Mouse (Mus musculus) spleen, adult 12 weeks (tissue): ENCODE results near the gene Med13l.

Source experiments
- DNase-seq: peaks from one replicate; pipeline ENCODE4 v3.0.0; 2022; ENCODE audit warnings: low spot score

Gene Med13l

GRCm38 (mm10) chr5:118560385-118561085 is at the start of gene Med13l:
Gene Med13l (plus strand): TSS chr5:118560679.
- peak; percentile 50 for DNase-seq

GRCm38 (mm10) chr5:118510969-118511368 is 49.5 kb upstream of the Med13l start:
- DNase-seq, result no peak

GRCm38 (mm10) chr5:118513005-118513404 is 47.5 kb upstream of the Med13l start:
- no peak for DNase-seq

DNA sequence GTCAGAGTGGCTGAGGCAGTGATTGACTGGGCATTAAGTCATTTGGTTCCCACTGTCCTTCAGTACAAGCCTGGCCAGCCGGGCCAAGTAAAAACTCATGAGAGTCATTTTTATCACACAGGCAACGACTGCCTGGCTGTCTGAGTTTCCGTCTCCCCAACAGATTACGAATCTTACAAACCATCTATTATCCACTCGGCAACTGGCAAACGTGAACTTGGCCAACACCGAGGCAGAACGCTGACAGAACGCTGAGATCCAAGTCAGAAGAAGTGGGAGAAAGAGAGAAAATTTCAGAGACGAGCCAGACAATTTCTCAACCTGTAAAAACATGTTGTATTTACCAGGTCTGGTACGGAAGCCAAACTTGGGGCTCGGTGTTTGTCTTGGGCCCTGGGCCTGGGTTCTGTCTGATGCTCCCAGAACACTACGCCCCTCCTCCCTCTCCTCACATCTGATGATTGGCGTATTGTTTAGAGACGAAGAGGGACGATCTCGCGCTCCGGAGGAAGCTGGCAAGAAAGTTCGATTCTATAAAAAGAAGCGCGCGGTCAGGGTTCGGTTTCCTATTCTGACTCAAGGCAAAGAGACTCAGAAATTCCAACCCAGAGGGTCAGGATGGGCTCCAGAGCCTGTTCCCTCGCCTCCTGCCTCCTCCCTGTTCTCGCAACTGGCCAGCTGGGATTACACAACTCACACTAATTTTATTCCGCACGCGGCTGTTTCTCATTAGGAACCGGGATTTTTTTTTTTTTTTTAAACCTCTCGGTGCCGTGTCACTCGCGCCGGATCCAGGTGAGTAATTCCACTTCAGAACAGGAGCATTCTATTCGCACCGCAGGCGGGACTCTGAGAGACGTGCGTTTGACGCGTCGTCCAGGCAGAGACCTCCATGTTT is 46.6 kb upstream of the Med13l start:
- no peak for DNase-seq

DNA sequence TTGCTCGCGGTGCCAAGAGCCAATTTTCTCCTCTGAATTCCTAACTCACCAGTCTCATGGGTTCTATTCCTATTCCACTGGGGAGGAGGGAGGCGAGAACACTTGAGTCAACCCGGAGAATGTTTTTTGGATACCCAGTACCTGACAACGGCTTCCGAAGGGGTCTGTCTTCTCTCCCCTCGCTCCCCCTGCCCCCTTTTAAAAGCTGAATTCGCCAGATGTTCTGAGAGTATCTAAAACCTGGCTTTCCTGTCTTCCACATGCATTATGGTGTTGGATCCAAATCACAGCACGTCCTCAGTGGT is 46.0 kb upstream of the Med13l start:
- no peak for DNase-seq

- no peak for DNase-seq
Observed at GRCm38 (mm10) chr5:118514842-118515241, 45.6 kb upstream of the Med13l start.

DNA sequence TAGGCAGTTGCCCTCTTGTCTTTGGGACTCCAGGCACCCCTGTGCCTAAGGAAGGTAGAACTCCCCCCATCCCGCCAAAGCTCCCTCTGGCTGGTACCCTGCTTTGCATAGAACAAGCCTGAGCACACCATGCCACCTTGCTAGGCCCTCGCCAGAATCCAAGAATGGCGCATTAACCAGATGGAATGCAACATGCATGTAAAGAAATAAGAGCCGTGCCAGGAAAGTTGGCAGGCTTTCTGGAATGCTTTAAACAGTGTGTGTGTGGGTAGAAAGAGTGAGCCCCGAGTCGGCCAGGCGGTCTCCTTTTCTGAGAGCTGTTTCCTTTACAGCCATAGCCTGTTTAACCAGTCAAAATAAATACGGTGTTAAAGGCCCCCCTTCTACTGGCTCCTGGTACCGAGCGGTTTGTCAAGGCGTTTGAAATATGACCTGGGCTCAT is 45.2 kb upstream of the Med13l start:
- DNase-seq, result no peak

- DNase-seq, result no peak
Observed at GRCm38 (mm10) chr5:118516066-118516465, 44.4 kb upstream of the Med13l start.

DNA sequence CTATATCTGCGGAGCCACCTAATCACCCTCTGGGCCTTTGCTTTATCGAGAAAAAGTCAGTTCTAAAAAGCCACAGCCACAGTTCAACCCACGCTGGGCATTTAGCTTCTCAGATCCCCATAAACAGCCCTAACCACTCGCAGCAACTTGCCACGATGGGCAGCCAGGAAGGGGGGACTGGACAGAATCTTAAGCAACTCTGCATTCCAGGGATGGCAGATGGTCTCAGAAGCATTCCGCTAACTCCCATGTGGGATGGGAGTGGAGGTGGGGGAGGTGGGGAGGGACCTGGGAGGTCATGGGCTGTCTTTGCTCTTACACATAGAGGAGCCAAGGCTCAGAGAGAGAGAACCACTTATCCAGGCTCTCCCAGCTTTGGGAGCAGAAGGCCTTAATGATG is 44.0 kb upstream of the Med13l start:
- no peak for DNase-seq

DNA sequence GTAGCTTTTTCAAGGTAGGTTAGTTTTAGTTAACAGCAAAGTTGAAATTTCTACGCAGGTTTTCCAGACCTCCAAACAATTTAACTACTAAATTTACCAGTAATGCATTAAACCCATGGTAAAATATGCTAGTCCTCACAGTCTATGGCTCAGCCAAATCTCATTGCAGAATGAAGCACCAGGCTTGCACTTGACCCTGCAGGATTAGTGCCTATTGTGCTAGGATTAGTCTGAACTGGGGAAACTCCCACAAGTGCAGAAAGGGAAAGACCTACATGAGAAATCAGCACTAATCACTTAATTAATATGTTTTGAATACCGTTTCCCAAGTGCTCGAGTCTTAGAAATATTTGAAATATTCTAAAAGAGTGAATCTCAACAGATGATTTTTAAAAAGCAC is 40.0 kb upstream of the Med13l start:
- no peak for DNase-seq

DNA sequence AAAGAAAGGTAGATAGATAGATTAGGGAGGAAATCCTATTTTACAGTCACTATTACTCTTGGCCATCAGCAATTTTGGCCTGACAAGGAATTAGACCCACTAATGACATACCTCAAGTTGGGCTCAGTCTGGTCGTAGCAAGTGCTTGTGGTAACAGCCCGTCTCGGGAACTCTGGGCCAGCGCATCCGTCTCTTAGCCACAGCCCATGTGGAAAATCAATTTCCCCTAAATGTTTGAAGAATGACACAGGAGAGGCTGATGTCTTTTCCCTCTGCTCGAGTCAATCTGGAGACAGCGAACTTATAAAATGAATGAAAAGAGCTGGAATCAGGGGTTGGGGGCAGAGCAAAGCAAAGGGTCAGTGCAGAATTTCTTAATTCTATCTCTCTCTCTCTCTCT is 36.1 kb upstream of the Med13l start:
- DNase-seq, result no peak

DNA sequence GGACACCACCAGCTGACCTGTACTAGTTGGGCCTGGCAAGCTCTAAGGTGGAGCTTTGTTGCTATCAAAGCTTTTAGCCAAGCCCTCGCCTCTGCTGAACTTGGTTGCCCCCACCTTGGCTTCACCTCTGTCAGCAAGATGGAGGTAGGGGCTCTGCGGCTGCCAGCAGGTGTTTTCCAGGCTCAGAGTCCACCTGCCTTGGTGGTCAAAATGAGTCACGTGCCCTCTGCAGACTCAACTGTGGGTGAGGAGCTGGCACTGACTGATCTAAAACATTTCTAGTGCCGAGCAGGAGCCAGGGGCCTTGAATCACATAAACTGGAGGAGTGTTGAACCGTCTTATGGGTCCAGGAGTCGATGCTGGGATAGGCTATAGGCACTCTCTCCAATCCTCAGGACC is 34.8 kb upstream of the Med13l start:
- DNase-seq, result no peak

- DNase-seq, result no peak
Observed at GRCm38 (mm10) chr5:118526504-118526903, 34.0 kb upstream of the Med13l start.

GRCm38 (mm10) chr5:118529241-118529640 is 31.2 kb upstream of the Med13l start:
- no peak for DNase-seq

DNA sequence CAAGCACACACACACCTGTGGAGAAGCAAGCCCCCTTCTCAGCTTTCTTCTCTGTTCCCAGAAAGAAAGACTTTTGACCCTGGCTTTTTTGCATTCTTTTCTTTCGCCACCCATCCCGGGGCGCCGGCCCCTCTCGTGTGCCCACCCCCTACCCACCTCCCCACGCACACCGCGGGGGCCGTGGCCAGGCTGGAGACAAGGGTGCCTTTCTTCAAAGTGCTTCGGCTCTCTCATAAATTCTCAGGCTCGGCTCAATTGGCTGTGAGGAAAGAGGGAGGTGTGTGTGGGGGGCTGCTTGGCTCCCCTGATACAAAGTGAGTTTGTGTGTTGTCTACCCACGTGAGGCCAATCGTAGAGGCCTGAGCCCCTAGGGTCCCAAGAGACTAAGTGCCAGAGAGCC is 28.4 kb upstream of the Med13l start:
- DNase-seq, result no peak

DNA sequence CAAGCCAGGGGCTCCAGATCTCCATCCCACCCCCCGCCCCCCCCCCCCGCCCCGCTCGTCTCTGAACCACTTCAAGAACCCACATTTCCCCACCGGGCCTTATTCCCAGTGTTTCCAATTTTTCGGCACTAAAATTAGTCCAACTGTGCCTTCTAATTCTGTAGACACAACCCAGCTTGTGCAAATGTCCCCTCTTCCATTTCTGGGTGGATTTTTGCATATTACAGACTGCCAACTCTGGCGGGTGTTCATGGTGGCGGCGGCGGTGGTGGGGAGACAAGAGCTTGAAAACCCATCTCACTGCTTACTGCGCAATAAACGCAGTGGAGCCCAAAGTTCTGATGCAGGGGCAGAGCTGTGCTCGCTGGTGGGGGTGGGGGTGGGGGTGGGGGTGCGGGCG is 27.8 kb upstream of the Med13l start:
- DNase-seq, result no peak

GRCm38 (mm10) chr5:118534407-118534921 is 26.0 kb upstream of the Med13l start:
- DNase-seq, result no peak

- DNase-seq, result no peak
Observed at GRCm38 (mm10) chr5:118535130-118535529, 25.3 kb upstream of the Med13l start.

- no peak for DNase-seq
Observed at GRCm38 (mm10) chr5:118538487-118538886, 22.0 kb upstream of the Med13l start.

DNA sequence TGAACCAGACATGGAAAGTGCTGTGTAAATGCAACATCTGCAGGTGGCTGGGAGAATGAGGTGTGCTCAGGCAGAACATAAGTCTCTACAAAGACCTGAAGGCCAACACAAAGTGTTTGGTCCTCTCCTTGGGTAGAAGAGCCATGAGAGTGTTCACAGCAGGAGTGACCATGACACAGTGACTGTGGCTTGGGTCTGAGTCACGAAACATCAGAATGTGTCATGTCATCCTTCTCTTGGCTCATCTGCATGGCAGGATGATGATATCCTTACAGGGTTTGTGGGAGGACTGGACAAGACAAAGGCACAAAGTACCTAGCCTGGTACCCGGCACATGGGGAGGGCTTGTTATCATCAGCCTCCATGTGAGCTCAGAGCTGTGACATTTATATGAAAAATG is 16.7 kb upstream of the Med13l start:
- no peak for DNase-seq

DNA sequence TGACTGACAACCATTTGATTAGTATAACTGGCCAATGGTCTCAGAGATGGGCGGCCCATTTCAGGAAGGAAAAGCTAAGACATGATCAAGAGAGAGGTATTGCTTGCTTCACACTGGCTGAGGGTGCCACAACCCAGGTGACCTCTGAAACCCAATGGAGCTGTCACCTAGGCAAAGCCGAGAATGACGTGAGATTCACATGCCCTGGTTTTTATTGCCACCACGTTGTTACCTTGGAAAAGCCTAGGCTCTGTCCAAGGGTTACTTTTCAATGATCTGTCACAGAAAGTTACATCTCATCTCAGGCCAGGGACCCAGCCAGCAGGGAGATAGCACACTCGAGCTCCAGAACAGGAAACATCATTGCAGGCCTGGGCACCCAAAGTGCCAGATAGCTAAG is 10.0 kb upstream of the Med13l start:
- DNase-seq, result no peak

- no peak for DNase-seq
Observed at GRCm38 (mm10) chr5:118553290-118553689, 7.2 kb upstream of the Med13l start.

GRCm38 (mm10) chr5:118555305-118555704 is 5.2 kb upstream of the Med13l start:
- no peak for DNase-seq
